Mouse (Mus musculus): ENCODE results near the gene Impad1. TPM values are rescaled to one million over a fixed set of nuclear protein-coding genes. Genes with fewer than 3 reads are reported as not detected.

Impad1 gene
- 10 to 100 TPM; 34.4 to 44.1 (median 40.1) TPM for total RNA-seq (2022)

GRCm38 (mm10) chr4:4792992-4793834 is at the start of gene Impad1:
TSS of gene Impad1 (minus strand) at chr4:4793355.
- peak; percentile 87 for DNase-seq

GRCm38 (mm10) chr4:4840145-4840544 is 47.0 kb upstream of the Impad1 start:
- DNase-seq = no peak

GRCm38 (mm10) chr4:4833789-4834295 is 40.7 kb upstream of the Impad1 start:
- DNase-seq = no peak

GRCm38 (mm10) chr4:4828131-4828530 is 35.0 kb upstream of the Impad1 start:
- DNase-seq = no peak

- DNase-seq = no peak
These were observed 29.0 kb upstream of the Impad1 start for GRCm38 (mm10) chr4:4822119-4822518.

GRCm38 (mm10) chr4:4792141-4792991 is 789 bp downstream of the Impad1 start:
- DNase-seq = peak; percentile 33

- no peak for DNase-seq
These were observed 2.0 kb downstream of the Impad1 start for GRCm38 (mm10) chr4:4791180-4791579.

GRCm38 (mm10) chr4:4785169-4785568 is 8.0 kb downstream of the Impad1 start:
- DNase-seq = no peak

- no peak for DNase-seq
These were observed 8.8 kb downstream of the Impad1 start for GRCm38 (mm10) chr4:4784305-4784704.

GRCm38 (mm10) chr4:4783686-4783957 is 9.5 kb downstream of the Impad1 start:
- no peak for DNase-seq

- no peak for DNase-seq
These were observed 10.1 kb downstream of the Impad1 start for GRCm38 (mm10) chr4:4782882-4783685.

GRCm38 (mm10) chr4:4779265-4779770 is 13.8 kb downstream of the Impad1 start:
- DNase-seq = no peak

- DNase-seq = no peak
These were observed 21.5 kb downstream of the Impad1 start for GRCm38 (mm10) chr4:4771523-4772114.

- no peak for DNase-seq
These were observed 27.3 kb downstream of the Impad1 start for GRCm38 (mm10) chr4:4765806-4766205.

- no peak for DNase-seq
These were observed 34.8 kb downstream of the Impad1 start for GRCm38 (mm10) chr4:4758376-4758775.

- DNase-seq = no peak
These were observed 63.7 kb downstream of the Impad1 start for GRCm38 (mm10) chr4:4729427-4729826.

- no peak for DNase-seq
These were observed 66.8 kb downstream of the Impad1 start for GRCm38 (mm10) chr4:4726241-4726776.

GRCm38 (mm10) chr4:4723821-4724220 is 69.3 kb downstream of the Impad1 start:
- DNase-seq = no peak

- DNase-seq = no peak
These were observed 71.1 kb downstream of the Impad1 start for GRCm38 (mm10) chr4:4722081-4722480.

GRCm38 (mm10) chr4:4717763-4718347 is 75.3 kb downstream of the Impad1 start:
- DNase-seq = no peak

All from adrenal gland, adult 8-10 months (tissue).